ENCODE assay signal across 8 mouse cellular contexts in the genomic region with DNA sequence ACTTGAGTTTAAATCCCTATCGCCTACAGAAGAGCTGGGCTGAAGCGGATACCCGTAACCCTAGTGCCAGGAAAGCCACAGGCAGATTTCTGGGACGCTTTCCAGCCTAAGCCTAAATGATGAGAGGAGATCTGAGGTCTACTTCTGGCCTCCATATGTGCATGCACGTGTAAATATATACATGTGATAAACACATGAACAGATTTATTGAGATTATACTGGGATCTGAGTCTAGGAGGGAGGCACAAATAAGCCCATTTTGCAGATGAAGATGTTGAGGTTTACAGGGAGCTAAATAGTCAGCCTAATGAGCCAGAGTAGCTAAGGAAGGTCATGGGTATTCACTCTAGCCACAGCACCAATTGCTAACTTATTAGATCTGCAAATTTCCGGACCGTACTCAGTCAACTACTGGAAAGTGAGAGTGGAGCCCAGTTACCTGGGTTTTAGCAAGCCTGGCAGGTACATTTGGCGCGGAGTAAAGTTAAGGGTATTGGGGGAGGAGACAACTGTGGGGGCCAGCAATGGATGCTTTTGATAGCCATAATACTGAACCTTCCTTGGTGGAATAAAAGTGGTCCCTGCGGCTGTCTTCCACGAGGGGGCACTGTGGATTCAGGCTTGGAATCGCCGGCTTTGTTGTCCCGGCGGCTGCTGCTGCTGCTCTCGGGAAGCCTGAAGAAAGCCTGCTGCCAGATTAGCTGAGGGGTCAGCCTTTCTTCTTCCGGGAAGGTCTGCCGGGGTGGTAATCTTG. TPM values are rescaled to one million over a fixed set of nuclear protein-coding genes. Genes with fewer than 3 reads are reported as not detected.
DNase-seq lines count a peak whose midpoint lies in the region; ATAC-seq lines count a peak whose summit lies in the region.

No protein-coding gene starts in this region.

- H3K9ac ChIP-seq in embryonic facial prominence, embryonic 14.5 days (ENCODE audit: low read depth, low read length), result peak overlapping the region; percentile 49
- peak overlapping the region; percentile 50 for H3K9ac ChIP-seq in limb, embryonic 11.5 days (ENCODE audit: low read length)
- peak overlapping the region; percentile 42; the same call in 1 of the 2 replicates for H3K9ac ChIP-seq in midbrain, embryonic 14.5 days (replicated peaks; ENCODE audit: low read length)

- 14% methylated on average over 18 of the region's 18 CpGs for WGBS in embryonic facial prominence, embryonic 14.5 days
- WGBS in limb, embryonic 11.5 days, result 19% methylated on average over 18 of the region's 18 CpGs
- WGBS in midbrain, embryonic 14.5 days, result 17% methylated on average over 18 of the region's 18 CpGs

- DNase-seq in 3T3-L1 (ENCODE audit: low read depth, low spot score), result peak; percentile 76
- DNase-seq in adrenal gland, postnatal 4 days (ENCODE audit: low spot score in 2 of 2), result peak; percentile 58 to 78
- DNase-seq in embryonic facial prominence, embryonic 14.5 days (ENCODE audit: low spot score), result peak; percentile 93
- DNase-seq in heart, adult 9 months (ENCODE audit: low spot score in 2 of 2), result peak; percentile 53 to 77
- peak; percentile 59 to 76 for DNase-seq in kidney, adult 8-10 months
- peak; percentile 96 for DNase-seq in limb, embryonic 11.5 days (ENCODE audit: low spot score)
- DNase-seq in midbrain, embryonic 14.5 days, result peak; percentile 96
- DNase-seq in spleen, adult 12 weeks (ENCODE audit: low spot score), result peak; percentile 14

- peak; percentile 71 for ATAC-seq in embryonic facial prominence, embryonic 14.5 days (ENCODE audit: low read depth)
- ATAC-seq in limb, embryonic 11.5 days (ENCODE audit: insufficient number of reproducible peaks, low FRiP score, low TSS enrichment, low read depth), result peak; percentile 50; the same call in 1 of the 2 replicates
- ATAC-seq in midbrain, embryonic 14.5 days (ENCODE audit: low FRiP score, low TSS enrichment), result peak; percentile 83

- H3K27ac ChIP-seq in embryonic facial prominence, embryonic 14.5 days (replicated peaks; ENCODE audit: low read depth, low read length), result peak overlapping the region; percentile 75
- H3K27ac ChIP-seq in limb, embryonic 11.5 days (replicated peaks; ENCODE audit: low read depth, low read length), result peak overlapping the region; percentile 59; the same call in 1 of the 2 replicates
- peak overlapping the region; percentile 92 for H3K27ac ChIP-seq in midbrain, embryonic 14.5 days (replicated peaks; ENCODE audit: low read depth, low read length)

- H3K9me3 ChIP-seq in embryonic facial prominence, embryonic 14.5 days (ENCODE audit: control insufficient read depth, low read length), result no peaks in the 10 kb centered on the region
- H3K9me3 ChIP-seq in limb, embryonic 11.5 days (ENCODE audit: control insufficient read depth, low read length), result no peaks in the 10 kb centered on the region
- H3K9me3 ChIP-seq in midbrain, embryonic 14.5 days (ENCODE audit: control insufficient read depth, low read length), result no peaks in the 10 kb centered on the region

- peak overlapping the region; percentile 40 for H3K4me2 ChIP-seq in embryonic facial prominence, embryonic 14.5 days (ENCODE audit: low read depth, low read length)
- peak overlapping the region; percentile 22 for H3K4me2 ChIP-seq in limb, embryonic 11.5 days (ENCODE audit: low read depth, severe bottlenecking)
- peak overlapping the region; percentile 24; the same call in 1 of the 2 replicates for H3K4me2 ChIP-seq in midbrain, embryonic 14.5 days (ENCODE audit: low read length)

- H3K36me3 ChIP-seq in embryonic facial prominence, embryonic 14.5 days (ENCODE audit: control insufficient read depth, insufficient read depth, low read length), result peaks cover 40% of the 10 kb centered on the region
- H3K36me3 ChIP-seq in limb, embryonic 11.5 days (ENCODE audit: control insufficient read depth, insufficient read depth, low read length), result peaks cover 18% of the 10 kb centered on the region
- H3K36me3 ChIP-seq in midbrain, embryonic 14.5 days (ENCODE audit: control insufficient read depth, insufficient read depth, low read length), result peaks cover 43% of the 10 kb centered on the region

- H3K4me3 ChIP-seq in embryonic facial prominence, embryonic 14.5 days (ENCODE audit: low read depth, low read length), result no peak overlapping the region
- H3K4me3 ChIP-seq in limb, embryonic 11.5 days (ENCODE audit: low read depth, low read length), result no peak overlapping the region
- no peak overlapping the region for H3K4me3 ChIP-seq in midbrain, embryonic 14.5 days (replicated peaks; ENCODE audit: low read depth, low read length)

- H3K27me3 ChIP-seq in embryonic facial prominence, embryonic 14.5 days (replicated peaks; ENCODE audit: control insufficient read depth, insufficient read depth, low read length), result no peaks in the 10 kb centered on the region
- H3K27me3 ChIP-seq in limb, embryonic 11.5 days (ENCODE audit: control insufficient read depth, insufficient read depth, low read length), result no peaks in the 10 kb centered on the region
- H3K27me3 ChIP-seq in midbrain, embryonic 14.5 days (ENCODE audit: control insufficient read depth, insufficient read depth, low read length), result no peaks in the 10 kb centered on the region

- 0 out of 2 replicates have a peak, but pooled peaks cover 3% of the 10 kb centered on the region for H3K4me1 ChIP-seq in embryonic facial prominence, embryonic 14.5 days (ENCODE audit: control insufficient read depth, insufficient read depth, low read length)
- H3K4me1 ChIP-seq in limb, embryonic 11.5 days (ENCODE audit: control insufficient read depth, insufficient read depth, low read length), result peaks cover 7% of the 10 kb centered on the region
- H3K4me1 ChIP-seq in midbrain, embryonic 14.5 days (ENCODE audit: control insufficient read depth, insufficient read depth, low read length), result peaks cover 14% of the 10 kb centered on the region

RNA-seq across cellular contexts. Expression of a gene that starts 13.3 kb away (rescaled TPM):
- 1,000 to 10,000 TPM; 1,962 to 2,011 TPM for total RNA-seq in adrenal gland, postnatal 4 days (2021)
- 1,276 and 1,392 TPM in 2 replicates for polyA plus RNA-seq in embryonic facial prominence, embryonic 14.5 days (2014; fragmentation: Nextera tagmentation; extraction: Ambion mirVana)
- polyA plus RNA-seq in limb, embryonic 11.5 days (2014; fragmentation: Nextera tagmentation; extraction: Ambion mirVana), result 1,286 and 1,293 TPM in 2 replicates
- 772 and 791 TPM in 2 replicates for polyA plus RNA-seq in midbrain, embryonic 14.5 days (2014; fragmentation: Nextera tagmentation; extraction: Ambion mirVana)

RNA-seq across cellular contexts. Expression of a gene that starts 13.4 kb away (rescaled TPM):
- total RNA-seq in adrenal gland, postnatal 4 days (2021), result 10 to 100 TPM; 29.3 to 32.2 TPM
- 14.6 and 14.9 TPM in 2 replicates for polyA plus RNA-seq in embryonic facial prominence, embryonic 14.5 days (2014; fragmentation: Nextera tagmentation; extraction: Ambion mirVana)
- 17.4 and 19.7 TPM in 2 replicates for polyA plus RNA-seq in limb, embryonic 11.5 days (2014; fragmentation: Nextera tagmentation; extraction: Ambion mirVana)
- polyA plus RNA-seq in midbrain, embryonic 14.5 days (2014; fragmentation: Nextera tagmentation; extraction: Ambion mirVana), result 21.0 and 23.1 TPM in 2 replicates

Comparison
In these comparisons a context has a peak if more than half of its experiments do, and no peak if none do; other contexts are left out.
1. DNase-seq: peak in every context shown above with its lines; median percentile 96 in limb, embryonic 11.5 days; 96 in midbrain, embryonic 14.5 days; 93 in embryonic facial prominence, embryonic 14.5 days; 76 in 3T3-L1; 68 in adrenal gland, postnatal 4 days; 68 in kidney, adult 8-10 months; 65 in heart, adult 9 months; 14 in spleen, adult 12 weeks.